10 mouse cellular contexts compared by ENCODE assay signal in the genomic region with DNA sequence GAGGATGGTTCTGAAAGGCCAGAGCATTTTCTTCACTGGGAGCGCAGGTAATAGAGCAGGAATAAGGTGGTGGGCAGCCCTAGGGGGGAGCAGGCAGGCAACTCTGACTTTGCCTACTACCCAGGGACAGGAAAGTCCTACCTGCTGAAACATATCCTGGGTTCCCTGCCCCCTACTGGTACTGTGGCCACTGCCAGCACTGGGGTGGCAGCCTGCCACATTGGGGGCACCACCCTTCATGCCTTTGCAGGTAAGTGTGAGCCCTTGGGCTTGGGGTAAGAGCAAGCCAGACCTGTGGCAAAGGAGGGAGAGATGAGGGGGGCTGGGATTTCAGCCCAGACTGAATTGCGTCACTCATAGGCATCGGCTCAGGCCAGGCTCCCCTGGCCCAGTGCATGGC. TPM values are rescaled to one million over a fixed set of nuclear protein-coding genes. Genes with fewer than 3 reads are reported as not detected.
A peak's percentile ranks its signal among the peaks of the same experiment; 100 is the strongest.
DNase-seq lines count a peak whose midpoint lies in the region; ATAC-seq and TF ChIP-seq lines count a peak whose summit lies in the region.
"Had no signal": no experiment of that assay in that cellular context is flagged by ENCODE, and none has a peak within 500 bp of the region (broad histone marks: within the 10 kb centered on the region; RNA-seq: fewer than 3 reads in every experiment).

No protein-coding gene starts in this region.

- H3K9me3 ChIP-seq in liver, embryonic 11.5 days (ENCODE audit: control insufficient read depth, low read length), result no peaks in the 10 kb centered on the region
- no peaks in the 10 kb centered on the region for H3K9me3 ChIP-seq in embryonic facial prominence, embryonic 15.5 days (replicated peaks)
- H3K9me3 ChIP-seq in intestine, embryonic 14.5 days (ENCODE audit: control insufficient read depth, low read length), result no peaks in the 10 kb centered on the region
- no peaks in the 10 kb centered on the region for H3K9me3 ChIP-seq in midbrain, postnatal 0 days (ENCODE audit: low read length)

- peak overlapping the region; percentile 83; the same call in 1 of the 2 replicates for H3K9ac ChIP-seq in liver, embryonic 11.5 days (ENCODE audit: low read depth, low read length)
- no peak overlapping the region for H3K9ac ChIP-seq in embryonic facial prominence, embryonic 15.5 days
- 0 out of 2 replicates have a peak overlapping the region, but pooled peaks have one; percentile 0 for H3K9ac ChIP-seq in intestine, embryonic 14.5 days (ENCODE audit: low read length)
- H3K9ac ChIP-seq in midbrain, postnatal 0 days (replicated peaks; ENCODE audit: low read length, poor library complexity, severe bottlenecking), result no peak overlapping the region

- peaks cover 37% of the 10 kb centered on the region for H3K36me3 ChIP-seq in liver, embryonic 11.5 days (ENCODE audit: control insufficient read depth, insufficient read depth, low read length)
- H3K36me3 ChIP-seq in embryonic facial prominence, embryonic 15.5 days, result peaks cover 25% of the 10 kb centered on the region
- H3K36me3 ChIP-seq in intestine, embryonic 14.5 days (ENCODE audit: control insufficient read depth, insufficient read depth, low read length), result peaks cover 27% of the 10 kb centered on the region
- H3K36me3 ChIP-seq in midbrain, postnatal 0 days (ENCODE audit: insufficient read depth, low read length), result no peaks in the 10 kb centered on the region

- intact Hi-C loops in gastrocnemius, adult 2 months (cut with DNase I), result no loop called here
- intact Hi-C loops in left cerebral cortex, postnatal 14 days (cut with DNase I), result no loop called here

- 89% methylated on average over 3 of the region's 3 CpGs for WGBS in liver, embryonic 11.5 days
- WGBS in embryonic facial prominence, embryonic 15.5 days, result 94% methylated on average over 3 of the region's 3 CpGs
- WGBS in intestine, embryonic 14.5 days, result 91% methylated on average over 3 of the region's 3 CpGs
- WGBS in midbrain, postnatal 0 days, result 87% methylated on average over 3 of the region's 3 CpGs

- peak overlapping the region; percentile 81 for H3K4me2 ChIP-seq in liver, embryonic 11.5 days
- peak overlapping the region; percentile 92 for H3K4me2 ChIP-seq in embryonic facial prominence, embryonic 15.5 days (replicated peaks)
- peak overlapping the region; percentile 96 for H3K4me2 ChIP-seq in intestine, embryonic 14.5 days (ENCODE audit: low read length)
- peak overlapping the region; percentile 100; the same call in 1 of the 2 replicates for H3K4me2 ChIP-seq in midbrain, postnatal 0 days (ENCODE audit: low read depth, low read length, poor library complexity, severe bottlenecking)

- peak overlapping the region; percentile 64 for H3K4me3 ChIP-seq in liver, embryonic 11.5 days (ENCODE audit: low read depth, low read length)
- peak overlapping the region; percentile 55 for H3K4me3 ChIP-seq in embryonic facial prominence, embryonic 15.5 days (replicated peaks)
- H3K4me3 ChIP-seq in intestine, embryonic 14.5 days (ENCODE audit: low read depth, low read length), result peak overlapping the region; percentile 48
- no peak overlapping the region for H3K4me3 ChIP-seq in midbrain, postnatal 0 days (ENCODE audit: low read depth, low read length)
- H3K4me3 ChIP-seq in gastrocnemius, adult 2 months, result no peak overlapping the region

- TF ChIP-seq CTCF in midbrain, postnatal 0 days (IDR thresholded peaks at IDR 0.05), result no peak
- no peak for TF ChIP-seq CTCF in gastrocnemius, adult 2 months (IDR thresholded peaks at IDR 0.05)

- peaks cover 14% of the 10 kb centered on the region for H3K4me1 ChIP-seq in liver, embryonic 11.5 days (replicated peaks; ENCODE audit: control insufficient read depth, insufficient read depth, low read length)
- peaks cover 31% of the 10 kb centered on the region for H3K4me1 ChIP-seq in embryonic facial prominence, embryonic 15.5 days
- peaks cover 16% of the 10 kb centered on the region for H3K4me1 ChIP-seq in intestine, embryonic 14.5 days (replicated peaks; ENCODE audit: control insufficient read depth, insufficient read depth, low read length)
- no peaks in the 10 kb centered on the region; the same call in 1 of the 2 replicates for H3K4me1 ChIP-seq in midbrain, postnatal 0 days (ENCODE audit: insufficient read depth, low read length)

- ATAC-seq in liver, embryonic 11.5 days (replicated peaks; ENCODE audit: low FRiP score), result no peak
- no peak for ATAC-seq in embryonic facial prominence, embryonic 15.5 days (ENCODE audit: insufficient number of reproducible peaks, low FRiP score, low TSS enrichment, low read depth)
- ATAC-seq in intestine, embryonic 14.5 days (replicated peaks; ENCODE audit: low FRiP score, low TSS enrichment, low read depth), result no peak
- no peak for ATAC-seq in midbrain, postnatal 0 days (ENCODE audit: low FRiP score)
- ATAC-seq: Patski had no signal

- no peaks in the 10 kb centered on the region for H3K27me3 ChIP-seq in liver, embryonic 11.5 days (replicated peaks; ENCODE audit: control insufficient read depth, insufficient read depth, low read length)
- no peaks in the 10 kb centered on the region for H3K27me3 ChIP-seq in embryonic facial prominence, embryonic 15.5 days
- H3K27me3 ChIP-seq in intestine, embryonic 14.5 days (replicated peaks; ENCODE audit: control insufficient read depth, insufficient read depth, low read length), result no peaks in the 10 kb centered on the region
- H3K27me3 ChIP-seq in midbrain, postnatal 0 days (ENCODE audit: insufficient read depth, low read length), result peaks cover 10% of the 10 kb centered on the region
- H3K27me3 ChIP-seq: Patski had no signal

- no peak overlapping the region for H3K27ac ChIP-seq in liver, embryonic 11.5 days (ENCODE audit: low read depth, low read length)
- H3K27ac ChIP-seq in embryonic facial prominence, embryonic 15.5 days (replicated peaks), result no peak overlapping the region
- H3K27ac ChIP-seq in intestine, embryonic 14.5 days (ENCODE audit: low read depth), result no peak overlapping the region
- no peak overlapping the region for H3K27ac ChIP-seq in midbrain, postnatal 0 days (ENCODE audit: low read depth, low read length)
- H3K27ac ChIP-seq in gastrocnemius, adult 2 months, result no peak overlapping the region

- DNase-seq in liver, embryonic 11.5 days (ENCODE audit: low spot score), result no peak
- DNase-seq in liver, result no peak
- no peak for DNase-seq in intestine, embryonic 14.5 days (ENCODE audit: low spot score)
- no peak for DNase-seq in midbrain, postnatal 0 days (ENCODE audit: low spot score)
- no peak for DNase-seq in gastrocnemius, adult 2 months
- DNase-seq in left cerebral cortex, postnatal 14 days (ENCODE audit: low spot score in 2 of 2), result no peak
- no peak for DNase-seq in Muller cell, postnatal 12 days (ENCODE audit: inconsistent ontology term)
- DNase-seq: lung, adult 18-20 months had no signal

RNA-seq across cellular contexts. Expression of gene Pif1, which starts 2.1 kb away (rescaled TPM):
- polyA plus RNA-seq in liver, embryonic 11.5 days (2014; fragmentation: Nextera tagmentation; extraction: Ambion mirVana), result 16.4 and 18.0 TPM in 2 replicates
- 10.8 and 11.5 TPM in 2 replicates for polyA plus RNA-seq in embryonic facial prominence, embryonic 15.5 days (2015; fragmentation: Nextera tagmentation; extraction: Ambion mirVana)
- 8.1 and 9.9 TPM in 2 replicates for polyA plus RNA-seq in intestine, embryonic 14.5 days (2014; fragmentation: Nextera tagmentation; extraction: Ambion mirVana)
- 0.99 and 2.2 TPM in 2 replicates for total RNA-seq in midbrain, postnatal 0 days (2014; rRNA removed)
- polyA plus RNA-seq in midbrain, postnatal 0 days (2015; fragmentation: Nextera tagmentation; extraction: Ambion mirVana), result 0.33 and 0.77 TPM in 2 replicates
- not detected for total RNA-seq in gastrocnemius, adult 2 months (2021)
- total RNA-seq in left cerebral cortex, postnatal 14 days (2021), result under 1 TPM; 0.42 to 0.82 TPM

RNA-seq across cellular contexts. Expression of gene Plekho2, which starts 9.3 kb away (rescaled TPM):
- 29.5 and 30.3 TPM in 2 replicates for polyA plus RNA-seq in liver, embryonic 11.5 days (2014; fragmentation: Nextera tagmentation; extraction: Ambion mirVana)
- polyA plus RNA-seq in embryonic facial prominence, embryonic 15.5 days (2015; fragmentation: Nextera tagmentation; extraction: Ambion mirVana), result 15.0 and 16.0 TPM in 2 replicates
- 11.9 and 12.6 TPM in 2 replicates for polyA plus RNA-seq in intestine, embryonic 14.5 days (2014; fragmentation: Nextera tagmentation; extraction: Ambion mirVana)
- 7.5 and 9.0 TPM in 2 replicates for total RNA-seq in midbrain, postnatal 0 days (2014; rRNA removed)
- 3.1 and 3.8 TPM in 2 replicates for polyA plus RNA-seq in midbrain, postnatal 0 days (2015; fragmentation: Nextera tagmentation; extraction: Ambion mirVana)
- total RNA-seq in gastrocnemius, adult 2 months (2021), result 1 to 10 TPM; 4.4 to 4.5 TPM
- 1 to 10 TPM; 6.5 to 9.6 TPM for total RNA-seq in left cerebral cortex, postnatal 14 days (2021)

RNA-seq across cellular contexts. Expression of gene Rbpms2, which starts 40.4 kb away (rescaled TPM):
- 34.8 and 36.5 TPM in 2 replicates for polyA plus RNA-seq in liver, embryonic 11.5 days (2014; fragmentation: Nextera tagmentation; extraction: Ambion mirVana)
- 7.9 and 8.9 TPM in 2 replicates for polyA plus RNA-seq in embryonic facial prominence, embryonic 15.5 days (2015; fragmentation: Nextera tagmentation; extraction: Ambion mirVana)
- polyA plus RNA-seq in intestine, embryonic 14.5 days (2014; fragmentation: Nextera tagmentation; extraction: Ambion mirVana), result 28.2 and 32.3 TPM in 2 replicates
- 3.1 and 5.8 TPM in 2 replicates for total RNA-seq in midbrain, postnatal 0 days (2014; rRNA removed)
- 3.4 and 3.7 TPM in 2 replicates for polyA plus RNA-seq in midbrain, postnatal 0 days (2015; fragmentation: Nextera tagmentation; extraction: Ambion mirVana)
- total RNA-seq in gastrocnemius, adult 2 months (2021), result 1 to 10 TPM in 1 of 2 experiments, under 1 TPM in 1; 0.99 to 1.8 TPM
- 1 to 10 TPM; 1.8 to 2.3 TPM for total RNA-seq in left cerebral cortex, postnatal 14 days (2021)

Comparison
In these comparisons a context has a peak if more than half of its experiments do, and no peak if none do; other contexts are left out.
1. H3K4me3 ChIP-seq: peak in liver, embryonic 11.5 days (single experiment), embryonic facial prominence, embryonic 15.5 days (single experiment) and intestine, embryonic 14.5 days (single experiment); none in midbrain, postnatal 0 days (single experiment) and gastrocnemius, adult 2 months (single experiment).
2. H3K9ac ChIP-seq: peak in liver, embryonic 11.5 days (single experiment) and intestine, embryonic 14.5 days (single experiment); none in embryonic facial prominence, embryonic 15.5 days (single experiment) and midbrain, postnatal 0 days (single experiment).
3. Peak in every context shown above with its lines, with median percentiles within 50 percentile points of each other: H3K4me2 ChIP-seq.